Mouse (Mus musculus) bone marrow, adult 2 months (tissue): ENCODE results near the gene Cyp51.

Source experiments
- CTCF ChIP-seq: fragments of 200-500 bp; IDR thresholded peaks from 2 replicates; pipeline ENCODE4 v1.5.1; 2011; ENCODE audit warnings: low read length, control low read depth; ENCODE audit not compliant: control insufficient read depth, insufficient read depth
- POLR2A ChIP-seq: fragments of 200-500 bp; IDR thresholded peaks from 2 replicates; pipeline ENCODE4 v1.6.1; 2011; ENCODE audit warnings: low read depth, mild to moderate bottlenecking, control low read depth, low read length, borderline replicate concordance; ENCODE audit not compliant: control insufficient read depth

DNA sequence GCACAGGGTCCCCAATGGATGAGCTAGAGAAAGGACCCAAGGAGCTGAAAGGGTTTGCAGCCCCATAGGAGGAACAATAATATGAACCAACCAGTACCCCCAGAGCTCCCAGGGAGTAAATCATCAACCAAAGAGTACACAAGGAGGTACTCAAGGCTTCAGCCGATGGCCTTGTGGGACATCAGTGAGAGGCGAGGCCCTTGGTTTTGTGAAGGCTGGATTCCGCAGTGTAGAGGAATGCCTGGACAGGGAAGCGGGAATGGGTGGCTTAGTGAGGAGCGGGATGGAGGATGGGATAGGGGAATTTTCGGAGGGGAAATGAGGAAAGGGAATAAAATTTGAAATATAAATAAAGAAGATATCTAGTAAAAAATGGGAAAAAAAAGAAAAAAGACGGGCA, 19.6 kb downstream of the Cyp51 start:
- no peak for TF ChIP-seq POLR2A
- no peak for TF ChIP-seq CTCF
